Mouse (Mus musculus): ENCODE measurements at regions not wholly inside any gene's neighbourhood (a gene's known extent, or its start where the extent isn't known, plus 50 kb on each side); places are given as distances from the start of the nearest gene placed in this dataset.
A peak's percentile ranks its signal among the peaks of the same experiment; 100 is the strongest.
"Not testable (repeated sequence)": the region's sequence is repeated elsewhere in the genome, so short reads cannot be mapped to it uniquely, and the experiment has no call there.

- not testable (repeated sequence) for DNase-seq
Observed at GRCm38 (mm10) chr13:50754911-50755310, 56.8 kb downstream of the Gm8765 start.

GRCm38 (mm10) chr13:50756334-50756733, 58.2 kb downstream of the Gm8765 start:
- not testable (repeated sequence) for DNase-seq

- DNase-seq: no peak
Observed at GRCm38 (mm10) chr13:50764618-50765017, 66.5 kb downstream of the Gm8765 start.

GRCm38 (mm10) chr13:50780036-50780435, 81.9 kb downstream of the Gm8765 start:
- DNase-seq: peak in 1 of 2 experiments; percentile 7

- DNase-seq: peak; percentile 5 to 20
Observed at GRCm38 (mm10) chr13:50829879-50830550, 131.9 kb downstream of the Gm8765 start.
